Mouse (Mus musculus): ENCODE results near the gene Tm6sf1.

Tm6sf1 gene

GRCm38 (mm10) chr7:81851706-81852105, 7.1 kb upstream of the Tm6sf1 start:
- DNase-seq, result no peak

GRCm38 (mm10) chr7:81854568-81855307, 4.1 kb upstream of the Tm6sf1 start:
- DNase-seq, result no peak

GRCm38 (mm10) chr7:81855694-81856093, 3.1 kb upstream of the Tm6sf1 start, which contains the start of gene Gm10160:
Gene Gm10160 (minus strand): TSS chr7:81855794.
- no peak for DNase-seq

GRCm38 (mm10) chr7:81856221-81856620, 2.6 kb upstream of the Tm6sf1 start:
- DNase-seq, result no peak

- no peak for DNase-seq
Measured at GRCm38 (mm10) chr7:81858236-81858635, 565 bp upstream of the Tm6sf1 start.

- DNase-seq, result peak; percentile 86
Measured at GRCm38 (mm10) chr7:81860071-81860470, 1.3 kb downstream of the Tm6sf1 start.

GRCm38 (mm10) chr7:81860996-81861395, 2.2 kb downstream of the Tm6sf1 start:
- DNase-seq, result no peak

- no peak for DNase-seq
Measured at GRCm38 (mm10) chr7:81861461-81861860, 2.7 kb downstream of the Tm6sf1 start.

- no peak for DNase-seq
Measured at GRCm38 (mm10) chr7:81861921-81862320, 3.1 kb downstream of the Tm6sf1 start.

- peak; percentile 63 for DNase-seq
Measured at GRCm38 (mm10) chr7:81862587-81863583, 4.1 kb downstream of the Tm6sf1 start.

GRCm38 (mm10) chr7:81864552-81864951, 5.8 kb downstream of the Tm6sf1 start:
- no peak for DNase-seq

GRCm38 (mm10) chr7:81865937-81866336, 7.1 kb downstream of the Tm6sf1 start:
- DNase-seq, result no peak

- DNase-seq, result no peak
Measured at GRCm38 (mm10) chr7:81867231-81867930, 8.6 kb downstream of the Tm6sf1 start.

- peak; percentile 70 for DNase-seq
Measured at GRCm38 (mm10) chr7:81868158-81868557, 9.4 kb downstream of the Tm6sf1 start.

GRCm38 (mm10) chr7:81872493-81873013, 13.8 kb downstream of the Tm6sf1 start:
- no peak for DNase-seq

GRCm38 (mm10) chr7:81873807-81874206, 15.0 kb downstream of the Tm6sf1 start:
- DNase-seq, result no peak

- no peak for DNase-seq
Measured at GRCm38 (mm10) chr7:81874636-81875035, 15.8 kb downstream of the Tm6sf1 start.

- no peak for DNase-seq
Measured at GRCm38 (mm10) chr7:81875372-81875771, 16.6 kb downstream of the Tm6sf1 start.

- no peak for DNase-seq
Measured at GRCm38 (mm10) chr7:81880286-81880685, 21.5 kb downstream of the Tm6sf1 start.

- DNase-seq, result no peak
Measured at GRCm38 (mm10) chr7:81880797-81881196, 22.0 kb downstream of the Tm6sf1 start.

- DNase-seq, result no peak
Measured at GRCm38 (mm10) chr7:81881600-81881999, 22.8 kb downstream of the Tm6sf1 start.

- DNase-seq, result no peak
Measured at GRCm38 (mm10) chr7:81885128-81885527, 26.3 kb downstream of the Tm6sf1 start.

GRCm38 (mm10) chr7:81899361-81899760, 40.6 kb downstream of the Tm6sf1 start:
- DNase-seq, result no peak
